Mouse (Mus musculus): ENCODE data around the gene Gm128.

GRCm38 (mm10) chr3:95224295-95224694, 17.1 kb downstream of the Gm128 start:
- TF ChIP-seq CTCF (IDR thresholded peaks at IDR 0.05; ENCODE audit: low read depth) (no peak), EP300 (optimal IDR thresholded peaks at IDR 0.05) (no peak)

Data from stomach, postnatal 0 days (tissue).